Mouse (Mus musculus) liver, adult 2 months (tissue): Measurements from ENCODE around the gene Sec22a. TPM values are rescaled to one million over a fixed set of nuclear protein-coding genes. Genes with fewer than 3 reads are reported as not detected.

Experiments used
- DNase-seq: peaks from one replicate; pipeline ENCODE4 v3.0.0-alpha.2; 2011; ENCODE audit warnings: low read depth, low spot score; ENCODE audit errors: extremely low read depth
- H3K27ac ChIP-seq: fragments of 200-500 bp; replicated peaks from 2 replicates; pipeline ENCODE4 v1.5.1; 2012; ENCODE audit warnings: low read depth, mild to moderate bottlenecking, control low read depth, inconsistent platforms, low read length; ENCODE audit not compliant: insufficient read depth
- H3K27me3 ChIP-seq: fragments of 200-500 bp; 2 replicates; pipeline ENCODE4 v1.6.1; 2012; ENCODE audit warnings: mild to moderate bottlenecking, moderate library complexity, low read length, inconsistent platforms; ENCODE audit not compliant: control insufficient read depth, insufficient read depth
- H3K36me3 ChIP-seq: fragments of 200-500 bp; 2 replicates; pipeline ENCODE4 v1.6.1; 2012; ENCODE audit warnings: low read length, inconsistent platforms; ENCODE audit not compliant: control insufficient read depth, insufficient read depth
- H3K4me1 ChIP-seq: fragments of 200-500 bp; 2 replicates; pipeline ENCODE4 v1.6.1; 2011; ENCODE audit warnings: low read length; ENCODE audit not compliant: control insufficient read depth, insufficient read depth
- H3K4me3 ChIP-seq: fragments of 200-500 bp; 2 replicates; pipeline ENCODE4 v1.5.1; 2011; ENCODE audit warnings: low read depth, mild to moderate bottlenecking, control low read depth, low read length, moderate library complexity; ENCODE audit not compliant: insufficient read depth
- H3K79me2 ChIP-seq: fragments of 200-500 bp; 2 replicates; pipeline ENCODE4 v1.6.1; 2012; ENCODE audit warnings: inconsistent platforms, mild to moderate bottlenecking, low read length, moderate library complexity; ENCODE audit not compliant: control insufficient read depth, insufficient read depth
- H3K9ac ChIP-seq: fragments of 200-500 bp; 2 replicates; pipeline ENCODE4 v1.6.1; 2012; ENCODE audit warnings: low read depth, mild to moderate bottlenecking, control low read depth, inconsistent platforms, low read length
- CTCF ChIP-seq: fragments of 200-500 bp; IDR thresholded peaks from 2 replicates; pipeline ENCODE4 v1.5.1; 2011; ENCODE audit warnings: low read depth, low read length, control low read depth
- POLR2A ChIP-seq: fragments of 200-500 bp; IDR thresholded peaks from 2 replicates; pipeline ENCODE4 v1.6.1; 2011; ENCODE audit warnings: low read length, control low read depth; ENCODE audit not compliant: insufficient read depth; ENCODE audit errors: extremely low read depth
- WGBS: fragments of 180-500 bp; shearing (Covaris S2); methylation state at CpG from one replicate; pipeline ENCODE4 v1.1.7; 2018; 5-methylcytosine and 5-hydroxymethylcytosine counted together
- polyA plus RNA-seq: library from polyadenylated mRNA; depleted of rRNA; stranded (reverse); fragments of >200 nt; gene quantifications from 2 replicates; pipeline ENCODE4 v1.2.3, GENCODE M21; 2012
- total RNA-seq: library from RNA; depleted of rRNA; stranded (reverse); fragments of >200 nt; gene quantifications from 2 replicates; pipeline ENCODE4 v1.2.3, GENCODE M21; 2014

The Sec22a gene
- total and polyA plus RNA-seq, 2 experiments = 6.4 to 21.0 TPM

DNA sequence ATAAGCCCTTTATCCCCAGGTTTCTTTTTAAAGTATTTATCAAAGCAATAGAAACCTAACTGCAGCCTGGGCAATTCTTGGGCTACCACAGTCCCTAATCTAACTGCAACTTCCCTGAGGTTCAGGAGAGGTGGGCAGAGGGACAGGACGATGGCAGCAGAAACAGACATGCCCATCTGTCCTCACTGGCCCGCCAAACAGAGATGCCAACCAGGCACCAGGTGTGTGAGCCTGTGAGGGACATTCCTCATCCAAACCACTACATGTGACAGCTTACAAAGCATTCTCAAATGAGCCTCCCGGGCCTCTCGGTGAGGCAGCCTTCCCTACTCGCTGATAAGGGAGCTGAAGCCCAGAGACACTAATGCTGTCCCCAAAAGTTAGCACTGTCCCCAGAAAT is 76.5 kb downstream of the Sec22a start:
- 89% methylated on average over 5 of the region's 5 CpGs for WGBS

GRCm38 (mm10) chr16:35285821-35286220 is 77.9 kb downstream of the Sec22a start:
- no peaks in the 10 kb centered on the region for H3K36me3 ChIP-seq
- H3K4me3 ChIP-seq = no peak overlapping the region
- WGBS = 69% methylated on average over 9 of the region's 9 CpGs
- TF ChIP-seq CTCF (no peak), POLR2A (no peak)
- H3K9ac ChIP-seq = no peak overlapping the region
- no peaks in the 10 kb centered on the region for H3K27me3 ChIP-seq
- H3K79me2 ChIP-seq = no peaks in the 10 kb centered on the region
- DNase-seq = no peak
- no peak overlapping the region for H3K27ac ChIP-seq
- no peaks in the 10 kb centered on the region for H3K4me1 ChIP-seq

More for the DNA sequence above, 76.5 kb downstream of the Sec22a start:
- H3K4me1 ChIP-seq = no peaks in the 10 kb centered on the region
- H3K36me3 ChIP-seq = no peaks in the 10 kb centered on the region
- no peak for DNase-seq
- H3K4me3 ChIP-seq = no peak overlapping the region
- H3K27me3 ChIP-seq = no peaks in the 10 kb centered on the region
- H3K79me2 ChIP-seq = no peaks in the 10 kb centered on the region
- TF ChIP-seq POLR2A (no peak), CTCF (no peak)
- H3K27ac ChIP-seq = no peak overlapping the region
- H3K9ac ChIP-seq = no peak overlapping the region

- DNase-seq = no peak
- 85% methylated on average over 2 of the region's 2 CpGs for WGBS
- no peak overlapping the region for H3K27ac ChIP-seq
- no peaks in the 10 kb centered on the region for H3K4me1 ChIP-seq
- H3K4me3 ChIP-seq = no peak overlapping the region
- TF ChIP-seq POLR2A (no peak), CTCF (no peak)
- H3K9ac ChIP-seq = no peak overlapping the region
- no peaks in the 10 kb centered on the region for H3K27me3 ChIP-seq
- no peaks in the 10 kb centered on the region for H3K79me2 ChIP-seq
- no peaks in the 10 kb centered on the region for H3K36me3 ChIP-seq
Measured at GRCm38 (mm10) chr16:35282456-35282855, 81.3 kb downstream of the Sec22a start.

DNA sequence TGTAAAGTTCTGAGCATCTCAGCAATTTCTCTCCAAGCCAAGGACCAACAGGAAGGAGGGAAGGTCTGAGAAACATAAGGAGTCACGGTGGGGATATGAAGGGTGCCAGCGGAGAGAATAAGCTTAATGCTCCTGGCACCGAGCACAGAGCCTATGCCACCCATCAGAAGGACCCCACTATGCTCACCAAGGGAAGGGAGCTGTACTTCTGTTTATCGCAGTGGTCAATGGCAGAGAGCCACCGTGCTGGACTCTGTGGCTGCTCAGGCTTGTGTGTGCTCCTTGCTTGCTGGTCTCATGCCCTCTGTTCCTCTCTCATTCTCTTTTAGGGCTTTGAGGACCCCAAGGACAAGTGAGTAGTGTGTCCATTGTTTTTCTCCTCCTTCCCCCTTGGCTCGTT is 85.6 kb downstream of the Sec22a start:
- H3K4me3 ChIP-seq = no peak overlapping the region
- 83% methylated on average over 6 of the region's 6 CpGs for WGBS
- H3K27ac ChIP-seq = no peak overlapping the region
- DNase-seq = no peak
- no peaks in the 10 kb centered on the region for H3K79me2 ChIP-seq
- no peak for TF ChIP-seq POLR2A
- no peak for TF ChIP-seq CTCF
- H3K27me3 ChIP-seq = no peaks in the 10 kb centered on the region
- no peak overlapping the region for H3K9ac ChIP-seq
- H3K36me3 ChIP-seq = no peaks in the 10 kb centered on the region
- no peaks in the 10 kb centered on the region for H3K4me1 ChIP-seq

- H3K9ac ChIP-seq = no peak overlapping the region
- no peak overlapping the region for H3K27ac ChIP-seq
- H3K36me3 ChIP-seq = no peaks in the 10 kb centered on the region
- H3K4me1 ChIP-seq = no peaks in the 10 kb centered on the region
- H3K27me3 ChIP-seq = no peaks in the 10 kb centered on the region
- no peak overlapping the region for H3K4me3 ChIP-seq
- TF ChIP-seq CTCF = no peak
- TF ChIP-seq POLR2A = no peak
- 72% methylated on average over 4 of the region's 4 CpGs for WGBS
- no peaks in the 10 kb centered on the region for H3K79me2 ChIP-seq
- DNase-seq = no peak
Measured at GRCm38 (mm10) chr16:35272417-35272816, 91.3 kb downstream of the Sec22a start.

GRCm38 (mm10) chr16:35271572-35271971 is 92.1 kb downstream of the Sec22a start:
- no peak overlapping the region for H3K4me3 ChIP-seq
- WGBS = 49% methylated on average over 4 of the region's 4 CpGs
- no peak overlapping the region for H3K9ac ChIP-seq
- H3K27ac ChIP-seq = no peak overlapping the region
- H3K4me1 ChIP-seq = no peaks in the 10 kb centered on the region
- no peak for TF ChIP-seq CTCF
- TF ChIP-seq POLR2A = no peak
- DNase-seq = peak; percentile 13
- H3K27me3 ChIP-seq = no peaks in the 10 kb centered on the region
- H3K36me3 ChIP-seq = no peaks in the 10 kb centered on the region
- no peaks in the 10 kb centered on the region for H3K79me2 ChIP-seq
